Comparison of ENCODE assay signal across 28 mouse cellular contexts in the genomic region with DNA sequence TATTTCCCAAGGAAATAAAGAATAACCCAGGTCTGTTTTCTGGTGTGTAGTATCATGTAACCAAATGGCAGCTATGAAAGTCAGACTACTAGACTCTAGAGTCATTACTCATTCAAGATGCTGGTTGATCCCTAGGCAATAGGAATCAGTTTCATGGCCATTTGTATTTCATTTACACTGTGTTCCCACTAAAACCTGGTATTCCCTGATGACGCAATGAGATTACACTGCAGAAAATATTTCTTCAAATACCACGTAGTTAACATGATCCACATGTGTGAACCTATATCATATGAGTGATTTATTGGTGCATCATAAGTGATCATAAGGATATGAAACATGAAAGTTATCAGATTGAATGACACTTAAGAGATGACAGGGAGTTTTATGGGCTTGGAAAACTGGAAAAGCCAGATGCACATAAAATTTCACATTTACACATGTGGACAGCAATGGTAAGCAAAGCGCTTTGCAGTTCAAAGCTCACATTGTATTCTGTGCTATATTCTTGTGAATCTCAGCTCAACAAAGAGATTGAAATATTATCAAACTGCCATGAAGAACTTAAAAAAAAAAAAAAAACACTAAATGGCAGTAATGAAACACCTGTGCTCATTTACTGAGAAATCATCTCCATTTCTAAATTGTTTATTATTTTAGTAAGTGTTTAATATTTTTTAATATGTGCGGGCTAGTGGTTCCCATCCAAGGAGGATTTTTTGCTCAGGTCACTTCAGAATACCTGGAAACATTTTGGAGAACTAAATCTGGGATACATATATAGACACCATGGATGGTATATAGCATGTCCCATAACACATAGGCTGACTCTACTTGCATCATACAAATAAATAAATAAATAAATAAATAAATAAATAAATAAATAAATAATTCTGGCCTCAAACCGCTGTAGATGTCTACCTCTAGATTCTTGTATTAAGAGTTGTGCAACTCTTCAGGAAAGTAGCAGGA.
DNase-seq lines count a peak whose midpoint lies in the region; ATAC-seq lines count a peak whose summit lies in the region.
"Had no signal": no experiment of that assay in that cellular context is flagged by ENCODE, and none has a peak within 500 bp of the region (broad histone marks: within the 10 kb centered on the region; RNA-seq: fewer than 3 reads in every experiment).

No protein-coding gene starts in this region.

- H3K27ac ChIP-seq in embryonic facial prominence, embryonic 11.5 days (replicated peaks; ENCODE audit: low read depth, low read length): no peak overlapping the region
- H3K27ac ChIP-seq in embryonic facial prominence, embryonic 10.5 days (replicated peaks): no peak overlapping the region
- no peak overlapping the region for H3K27ac ChIP-seq in embryonic facial prominence, embryonic 14.5 days (replicated peaks; ENCODE audit: low read depth, low read length)
- no peak overlapping the region for H3K27ac ChIP-seq in midbrain, embryonic 11.5 days (ENCODE audit: low read depth, low read length)
- H3K27ac ChIP-seq: embryonic facial prominence, embryonic 15.5 days; hindbrain, embryonic 10.5 days; hindbrain, postnatal 0 days; kidney, postnatal 0 days; liver, embryonic 12.5 days; macrophage; midbrain, embryonic 10.5 days; neural tube, embryonic 12.5 days had no signal

- no peaks in the 10 kb centered on the region for H3K27me3 ChIP-seq in embryonic facial prominence, embryonic 11.5 days (ENCODE audit: control insufficient read depth, insufficient read depth, low read length)
- H3K27me3 ChIP-seq in embryonic facial prominence, embryonic 10.5 days (replicated peaks; ENCODE audit: low read depth, poor library complexity, severe bottlenecking): no peaks in the 10 kb centered on the region
- no peaks in the 10 kb centered on the region for H3K27me3 ChIP-seq in embryonic facial prominence, embryonic 14.5 days (replicated peaks; ENCODE audit: control insufficient read depth, insufficient read depth, low read length)
- H3K27me3 ChIP-seq in midbrain, embryonic 11.5 days (ENCODE audit: control insufficient read depth, insufficient read depth, low read length): no peaks in the 10 kb centered on the region
- H3K27me3 ChIP-seq: embryonic facial prominence, embryonic 15.5 days; liver, embryonic 12.5 days; neural tube, embryonic 12.5 days; Patski had no signal

- no peaks in the 10 kb centered on the region for H3K9me3 ChIP-seq in embryonic facial prominence, embryonic 11.5 days (replicated peaks; ENCODE audit: control insufficient read depth, low read length)
- H3K9me3 ChIP-seq in embryonic facial prominence, embryonic 10.5 days: no peaks in the 10 kb centered on the region
- no peaks in the 10 kb centered on the region for H3K9me3 ChIP-seq in embryonic facial prominence, embryonic 14.5 days (ENCODE audit: control insufficient read depth, low read length)
- no peaks in the 10 kb centered on the region for H3K9me3 ChIP-seq in midbrain, embryonic 11.5 days (ENCODE audit: control insufficient read depth, low read length)
- H3K9me3 ChIP-seq: embryonic facial prominence, embryonic 15.5 days; hindbrain, embryonic 10.5 days; liver, embryonic 12.5 days; midbrain, embryonic 10.5 days; neural tube, embryonic 12.5 days had no signal

- peak; percentile 70; the same call in 1 of the 2 replicates for ATAC-seq in embryonic facial prominence, embryonic 11.5 days (replicated peaks; ENCODE audit: insufficient number of reproducible peaks, low FRiP score, low TSS enrichment, low read depth)
- no peak; the same call in 1 of the 2 replicates for ATAC-seq in embryonic facial prominence, embryonic 14.5 days (ENCODE audit: low read depth)
- no peak; the same call in 1 of the 2 replicates for ATAC-seq in midbrain, embryonic 11.5 days (ENCODE audit: low FRiP score)
- ATAC-seq: forebrain, embryonic 14.5 days; hindbrain, postnatal 0 days; intestine, embryonic 16.5 days; liver, embryonic 12.5 days; Patski had no signal

- no peak overlapping the region for H3K4me2 ChIP-seq in embryonic facial prominence, embryonic 11.5 days (ENCODE audit: low read depth, low read length)
- H3K4me2 ChIP-seq in embryonic facial prominence, embryonic 14.5 days (ENCODE audit: low read depth, low read length): no peak overlapping the region
- H3K4me2 ChIP-seq in midbrain, embryonic 11.5 days: no peak overlapping the region
- H3K4me2 ChIP-seq: embryonic facial prominence, embryonic 15.5 days; liver, embryonic 12.5 days; neural tube, embryonic 12.5 days had no signal

- 72% methylated on average over 5 of the region's 5 CpGs for WGBS in embryonic facial prominence, embryonic 11.5 days
- WGBS in embryonic facial prominence, embryonic 10.5 days: 84% methylated on average over 5 of the region's 5 CpGs
- WGBS in embryonic facial prominence, embryonic 14.5 days: 62% methylated on average over 5 of the region's 5 CpGs
- WGBS in midbrain, embryonic 11.5 days: 87% methylated on average over 5 of the region's 5 CpGs

- H3K9ac ChIP-seq in embryonic facial prominence, embryonic 11.5 days (replicated peaks; ENCODE audit: low read length): no peak overlapping the region
- H3K9ac ChIP-seq in embryonic facial prominence, embryonic 14.5 days (ENCODE audit: low read depth, low read length): no peak overlapping the region
- no peak overlapping the region for H3K9ac ChIP-seq in midbrain, embryonic 11.5 days (ENCODE audit: low read length)
- H3K9ac ChIP-seq: embryonic facial prominence, embryonic 15.5 days; liver, embryonic 12.5 days; neural tube, embryonic 12.5 days had no signal

- no peaks in the 10 kb centered on the region for H3K4me1 ChIP-seq in embryonic facial prominence, embryonic 11.5 days (ENCODE audit: control insufficient read depth, insufficient read depth, low read length)
- H3K4me1 ChIP-seq in embryonic facial prominence, embryonic 10.5 days: no peaks in the 10 kb centered on the region
- no peaks in the 10 kb centered on the region for H3K4me1 ChIP-seq in embryonic facial prominence, embryonic 14.5 days (ENCODE audit: control insufficient read depth, insufficient read depth, low read length)
- no peaks in the 10 kb centered on the region for H3K4me1 ChIP-seq in midbrain, embryonic 11.5 days (ENCODE audit: control insufficient read depth, insufficient read depth, low read length)
- H3K4me1 ChIP-seq: embryonic facial prominence, embryonic 15.5 days; hindbrain, embryonic 10.5 days; liver, embryonic 12.5 days; midbrain, embryonic 10.5 days; neural tube, embryonic 12.5 days had no signal

- no peak overlapping the region for H3K4me3 ChIP-seq in embryonic facial prominence, embryonic 11.5 days (ENCODE audit: low read depth, low read length)
- no peak overlapping the region for H3K4me3 ChIP-seq in embryonic facial prominence, embryonic 10.5 days
- no peak overlapping the region for H3K4me3 ChIP-seq in embryonic facial prominence, embryonic 14.5 days (ENCODE audit: low read depth, low read length)
- no peak overlapping the region for H3K4me3 ChIP-seq in midbrain, embryonic 11.5 days (ENCODE audit: low read depth, low read length)
- H3K4me3 ChIP-seq: embryonic facial prominence, embryonic 15.5 days; hindbrain, embryonic 10.5 days; liver, embryonic 12.5 days; midbrain, embryonic 10.5 days; myocyte; neural tube, embryonic 12.5 days had no signal

- no peaks in the 10 kb centered on the region for H3K36me3 ChIP-seq in embryonic facial prominence, embryonic 11.5 days (replicated peaks; ENCODE audit: control insufficient read depth, insufficient read depth, low read depth, low read length)
- no peaks in the 10 kb centered on the region for H3K36me3 ChIP-seq in embryonic facial prominence, embryonic 10.5 days (replicated peaks)
- H3K36me3 ChIP-seq in embryonic facial prominence, embryonic 14.5 days (ENCODE audit: control insufficient read depth, insufficient read depth, low read length): no peaks in the 10 kb centered on the region
- H3K36me3 ChIP-seq in midbrain, embryonic 11.5 days (ENCODE audit: control insufficient read depth, insufficient read depth, low read length): no peaks in the 10 kb centered on the region
- H3K36me3 ChIP-seq: embryonic facial prominence, embryonic 15.5 days; hindbrain, embryonic 10.5 days; liver, embryonic 12.5 days; midbrain, embryonic 10.5 days; neural tube, embryonic 12.5 days had no signal

- DNase-seq in embryonic facial prominence, embryonic 11.5 days (ENCODE audit: low spot score): peak; percentile 71
- DNase-seq in embryonic facial prominence, embryonic 10.5 days (ENCODE audit: low spot score): no peak
- peak; percentile 75 for DNase-seq in embryonic facial prominence, embryonic 14.5 days (ENCODE audit: low spot score)
- peak; percentile 58 for DNase-seq in hindlimb bud, embryonic 11.5 days (ENCODE audit: extremely low spot score, low read depth, low spot score)
- peak; percentile 48 for DNase-seq in mesoderm, embryonic 11.5 days (ENCODE audit: low read depth, low spot score)
- no peak for DNase-seq in lung, adult 18-20 months
- DNase-seq in midbrain, embryonic 11.5 days (ENCODE audit: low spot score, missing footprints): no peak
- DNase-seq: adrenal gland, postnatal 10 days; cerebellum, adult 9-10 months; heart, postnatal 14 days; kidney, adult 8-10 months; kidney, postnatal 4 days; lung, adult 2 months; lung, postnatal 10 days; thymus, adult 2 months; thymus, postnatal 36 days had no signal

Comparison
In these comparisons a context has a peak if more than half of its experiments do, and no peak if none do; other contexts are left out.
1. DNase-seq: peak in embryonic facial prominence, embryonic 11.5 days (single experiment), embryonic facial prominence, embryonic 14.5 days (single experiment), hindlimb bud, embryonic 11.5 days (single experiment) and mesoderm, embryonic 11.5 days (single experiment); none in embryonic facial prominence, embryonic 10.5 days (single experiment), lung, adult 18-20 months (0 of 2) and midbrain, embryonic 11.5 days (single experiment).